Mouse (Mus musculus) B cell, adult (primary cell): ENCODE results near the gene Cyb561a3. TPM values are rescaled to one million over a fixed set of nuclear protein-coding genes. Genes with fewer than 3 reads are reported as not detected.

Experiments used
- total RNA-seq: library from RNA; stranded (reverse); gene quantifications from 4 replicates; pipeline ENCODE4 v1.2.4, GENCODE M21; 2023; ENCODE audit not compliant: inconsistent age

The Cyb561a3 gene
- 216 to 232 TPM (median 223 TPM) in 4 replicates for total RNA-seq

GRCm38 (mm10) chr19:10576690-10577561 lies at the start of gene Cyb561a3, which contains the start of gene Tmem138:
Gene Cyb561a3 (plus strand): TSS chr19:10577172.
Gene Tmem138 (minus strand): TSS chr19:10577362.

DNA sequence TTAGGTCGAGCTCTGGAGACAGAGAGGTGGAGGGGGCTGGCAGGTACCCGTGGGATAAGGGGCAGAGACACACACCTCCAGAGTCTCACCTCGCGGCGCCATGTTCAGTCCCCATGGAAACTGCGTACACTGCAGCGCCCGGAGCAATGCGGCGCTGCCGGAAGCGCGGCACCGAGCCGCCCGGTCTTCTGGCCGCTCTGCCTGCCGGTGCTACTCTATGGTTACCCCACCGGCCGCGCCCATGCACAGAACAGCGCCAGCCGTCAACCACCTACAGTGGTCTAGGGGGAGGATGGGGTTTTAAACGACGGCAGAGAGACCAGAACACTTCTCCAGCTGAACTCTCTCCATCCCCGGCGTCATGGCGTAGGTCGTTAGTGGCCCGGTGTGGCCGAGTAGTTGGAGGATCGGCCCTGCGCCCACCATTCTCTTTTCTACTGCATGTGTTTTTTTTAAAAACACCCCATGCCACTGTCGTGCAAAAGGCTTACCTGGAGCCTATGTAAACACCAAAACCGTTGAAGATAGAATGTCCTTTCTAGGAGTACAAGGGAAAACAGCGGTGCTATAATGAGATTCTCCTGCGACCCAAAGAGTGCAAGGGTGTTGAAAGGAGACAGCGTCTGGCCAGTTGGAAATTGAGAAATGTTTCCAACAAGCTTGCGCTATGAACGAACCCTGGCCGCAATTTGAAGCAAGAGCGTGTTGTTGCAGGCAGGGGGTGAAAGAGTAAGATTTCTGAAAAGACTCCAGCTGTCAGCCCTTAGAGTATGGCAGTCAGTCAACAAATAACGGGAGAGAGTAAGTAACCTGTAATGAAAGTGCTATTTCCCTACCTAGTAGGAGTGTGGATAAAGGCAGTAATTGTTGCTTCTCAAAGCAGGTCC lies 21.1 kb upstream of the Cyb561a3 start, which contains the start of gene Tmem216:
Gene Tmem216, minus strand, starts transcription at position 615 of the 887 bp plus-strand sequence.

GRCm38 (mm10) chr19:10605293-10605900 lies 28.4 kb downstream of the Cyb561a3 start, which contains the start of the genes Ddb1 and Tkfc:
Gene Ddb1 (plus strand): TSS chr19:10605327.
Gene Tkfc (minus strand): TSS chr19:10605654.

GRCm38 (mm10) chr19:10634106-10634871 lies 57.3 kb downstream of the Cyb561a3 start, which contains the start of gene Vwce:
Gene Vwce (plus strand): TSS chr19:10634213.

Other genes starting within 250 kb of the Cyb561a3 start
- gene Syt7, start 188.1 kb upstream of the Cyb561a3 start, total RNA-seq, result not detected in 4 replicates
- gene Lrrc10b, start 119.7 kb upstream of the Cyb561a3 start, total RNA-seq, result 1.1 to 2.5 TPM (median 1.8 TPM) in 4 replicates
- gene Ppp1r32, start 94.2 kb upstream of the Cyb561a3 start, total RNA-seq, result 4.1 to 7.8 TPM (median 5.2 TPM) in 4 replicates
- 168 to 172 TPM (median 169 TPM) in 4 replicates for gene Cpsf7, start 51.9 kb upstream of the Cyb561a3 start, total RNA-seq
- gene Sdhaf2, start 51.0 kb upstream of the Cyb561a3 start, total RNA-seq, result 65.2 to 74.0 TPM (median 71.5 TPM) in 4 replicates
- 8.9 to 11.3 TPM (median 11.0 TPM) in 4 replicates for gene Tmem216, start 20.9 kb upstream of the Cyb561a3 start, total RNA-seq
- 6.8 to 9.3 TPM (median 8.1 TPM) in 4 replicates for gene Tmem138, start 190 bp downstream of the Cyb561a3 start, total RNA-seq
- 172 to 182 TPM (median 174 TPM) in 4 replicates for gene Ddb1, start 28.2 kb downstream of the Cyb561a3 start, total RNA-seq
- gene Tkfc, start 28.5 kb downstream of the Cyb561a3 start, total RNA-seq, result 4.1 to 5.5 TPM (median 4.8 TPM) in 4 replicates
- gene Vwce, start 57.0 kb downstream of the Cyb561a3 start, total RNA-seq, result 0.75 to 2.0 TPM (median 1.2 TPM) in 4 replicates
- not detected in 4 replicates for gene Pga5, start 100.9 kb downstream of the Cyb561a3 start, total RNA-seq
- gene Vps37c, start 111.6 kb downstream of the Cyb561a3 start, total RNA-seq, result 20.2 to 24.6 TPM (median 21.2 TPM) in 4 replicates
- gene Cd5, start 161.8 kb downstream of the Cyb561a3 start, total RNA-seq, result 0.94 to 2.9 TPM (median 2.1 TPM) in 4 replicates